Mouse (Mus musculus): ENCODE measurements around the gene Camk2n2.

The Camk2n2 gene

GRCm38 (mm10) chr16:20610501-20611356 is 10.4 kb downstream of the Camk2n2 start:
- peak; percentile 82 for DNase-seq

DNA sequence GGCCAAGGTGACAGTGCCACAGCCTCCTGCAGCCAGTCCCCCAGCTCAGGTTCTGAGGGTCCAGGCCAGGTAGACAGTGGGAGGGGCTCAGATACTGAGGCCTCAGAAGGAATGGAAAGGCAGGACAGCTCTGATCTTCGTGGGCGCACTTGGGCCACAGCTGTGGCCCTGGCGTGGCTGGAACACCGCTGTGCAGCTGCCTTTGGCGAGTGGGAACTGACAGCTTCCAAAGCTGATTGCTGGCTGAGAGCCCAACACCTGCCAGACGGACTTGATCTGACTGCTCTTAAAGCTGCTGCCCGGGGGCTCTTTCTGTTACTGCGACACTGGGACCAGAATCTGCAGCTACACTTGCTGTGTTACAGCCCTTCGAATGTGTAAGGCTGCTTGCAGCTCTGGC is 16.4 kb downstream of the Camk2n2 start:
- DNase-seq, result no peak

DNA sequence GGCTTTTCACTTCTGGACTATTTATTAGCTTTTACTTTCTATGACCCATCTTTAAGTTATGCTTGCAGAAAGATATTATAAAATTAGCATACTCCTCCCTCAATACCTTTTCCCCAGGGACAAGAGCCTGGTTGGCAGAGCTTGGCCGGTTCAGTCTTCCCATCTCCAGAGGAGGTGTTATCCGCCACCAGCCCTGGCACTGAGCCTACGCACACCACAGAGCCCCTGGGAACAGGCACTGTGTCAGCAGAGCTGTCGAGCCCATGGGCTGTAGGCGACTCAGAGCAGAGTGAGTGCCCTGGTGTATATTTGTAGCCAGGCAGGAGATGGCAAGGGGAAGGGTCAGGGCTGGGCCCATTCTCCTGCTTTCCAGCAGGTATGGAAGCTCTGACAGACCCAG is 20.6 kb downstream of the Camk2n2 start:
- DNase-seq, result no peak

DNA sequence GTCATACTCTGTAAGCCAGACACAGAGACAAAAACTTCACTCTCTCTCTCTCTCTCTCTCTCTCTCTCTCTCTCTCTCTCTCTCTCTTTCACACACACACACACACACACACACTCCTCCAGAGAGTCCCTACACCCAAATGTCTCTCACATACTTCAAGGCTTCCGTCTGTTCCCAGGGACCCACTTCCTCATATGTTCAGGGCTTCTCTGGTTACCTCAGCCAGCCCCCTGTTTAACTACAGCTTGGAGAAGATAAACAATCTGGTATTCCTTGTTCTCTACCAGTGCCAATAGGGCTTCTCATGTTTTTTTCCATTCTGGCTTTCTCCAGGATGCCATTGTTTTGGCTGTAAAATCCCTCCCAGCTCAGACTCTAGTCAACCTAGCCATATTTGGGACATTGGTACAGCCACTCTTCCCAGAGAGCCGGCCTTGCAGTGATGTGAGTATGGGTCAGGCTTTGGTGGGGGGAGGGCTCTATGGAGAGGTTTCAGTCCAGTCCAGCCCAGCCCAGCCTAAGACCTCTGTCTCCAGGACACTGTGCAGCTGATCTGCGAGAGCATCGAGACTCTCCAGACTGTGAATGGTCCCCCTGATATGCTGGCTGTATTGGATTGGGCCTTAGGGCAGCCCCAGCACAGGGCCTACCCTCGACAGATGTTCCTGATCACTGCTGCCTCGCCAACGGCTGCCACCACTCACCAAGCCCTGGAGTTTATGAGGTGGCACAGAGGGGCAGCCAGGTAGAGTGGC is 24.2 kb downstream of the Camk2n2 start:
- no peak for DNase-seq

GRCm38 (mm10) chr16:20595737-20596136 is 25.4 kb downstream of the Camk2n2 start:
- DNase-seq, result no peak

DNA sequence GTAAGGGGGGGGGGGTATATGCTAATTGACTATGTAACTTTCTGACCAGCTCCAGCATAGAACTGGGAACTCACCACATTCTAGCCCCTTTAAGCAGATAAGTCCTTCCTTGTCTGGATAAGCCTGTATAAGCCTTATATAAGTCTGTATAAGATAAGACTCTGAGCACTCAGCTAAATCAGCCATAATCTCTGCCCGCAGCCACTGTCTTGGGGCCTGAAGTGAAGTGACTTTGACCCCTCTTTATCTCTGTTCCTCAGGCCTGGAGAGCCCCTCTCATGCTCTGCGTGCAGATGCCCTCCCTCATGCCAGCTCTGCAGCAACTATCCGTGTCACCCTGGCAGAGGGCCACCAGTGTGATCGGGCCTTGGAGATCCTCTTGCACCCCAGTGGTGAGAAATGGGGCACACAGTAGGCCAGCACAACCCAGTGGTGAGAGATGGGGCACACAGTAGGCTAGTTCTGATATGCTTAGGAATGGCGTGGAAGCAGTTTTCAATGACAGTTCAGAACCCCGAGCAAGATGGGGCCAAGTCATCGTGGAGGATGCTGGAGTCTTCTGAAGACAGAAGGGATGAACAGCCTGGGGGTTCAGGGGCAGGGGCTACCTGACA is 25.9 kb downstream of the Camk2n2 start:
- DNase-seq, result no peak

GRCm38 (mm10) chr16:20591076-20591705 is 29.9 kb downstream of the Camk2n2 start:
- DNase-seq, result no peak

- DNase-seq, result peak; percentile 14
Measured at GRCm38 (mm10) chr16:20590680-20591038, 30.4 kb downstream of the Camk2n2 start.

GRCm38 (mm10) chr16:20589939-20590679 is 31.0 kb downstream of the Camk2n2 start:
- DNase-seq, result peak; percentile 36

GRCm38 (mm10) chr16:20589366-20589938 is 31.6 kb downstream of the Camk2n2 start, which contains the start of gene Vwa5b2:
TSS of gene Vwa5b2 (plus strand) at chr16:20589471.
- no peak for DNase-seq

Measured in kidney, postnatal 14 days (tissue).